Mouse (Mus musculus) neural tube, postnatal 0 days (tissue): Measurements from ENCODE around the gene Pdzph1. TPM values are rescaled to one million over a fixed set of nuclear protein-coding genes. Genes with fewer than 3 reads are reported as not detected.

Experiments used
- polyA plus RNA-seq: library from polyadenylated mRNA; unstranded; fragments of >200 nt; fragmentation: Nextera tagmentation; extraction: Ambion mirVana; gene quantifications from 2 replicates; pipeline ENCODE4 v1.2.1, GENCODE M21; 2015

Gene Pdzph1
- polyA plus RNA-seq: 0.89 and 1.1 TPM in 2 replicates

GRCm38 (mm10) chr17:58991275-58991674 is at the start of gene Pdzph1:
Gene Pdzph1, minus strand, starts transcription at chr17:58991375.

GRCm38 (mm10) chr17:59013091-59013459 is 21.9 kb upstream of the Pdzph1 start, which contains the start of gene Nudt12:
Gene Nudt12, minus strand, starts transcription at chr17:59013372.

Other genes with a start within 250 kb of the Pdzph1 start
- gene Nudt12, start 22.0 kb upstream of the Pdzph1 start, polyA plus RNA-seq: 2.7 and 4.4 TPM in 2 replicates